Mouse (Mus musculus) kidney, postnatal 0 days (tissue): ENCODE results near the gene Ugt1a6a. TPM values are rescaled to one million over a fixed set of nuclear protein-coding genes. Genes with fewer than 3 reads are reported as not detected.

Experiments
- ATAC-seq: fragments of 200-750 bp; cut with Nextera tagmentation; replicated peaks from 2 replicates; pipeline ENCODE4 v1.8.0; 2017; ENCODE audit warnings: low read depth, moderate number of reproducible peaks, moderate TSS enrichment, moderate library complexity; ENCODE audit not compliant: low FRiP score
- DNase-seq: peaks from one replicate; pipeline ENCODE4 v3.0.0-alpha.2; 2016; ENCODE audit warnings: low spot score
- H3K27ac ChIP-seq: fragments of 300-500 bp; sonication (generic); 2 replicates; pipeline ENCODE4 v1.5.1; 2014; ENCODE audit warnings: mild to moderate bottlenecking
- H3K27me3 ChIP-seq: fragments of 300-500 bp; sonication (generic); 2 replicates; pipeline ENCODE4 v1.6.1; 2014; ENCODE audit warnings: low read length, mixed read lengths; ENCODE audit not compliant: insufficient read depth
- H3K36me3 ChIP-seq: fragments of 300-500 bp; sonication (generic); 2 replicates; pipeline ENCODE4 v1.6.1; 2014; ENCODE audit warnings: low read length, mixed read lengths; ENCODE audit not compliant: insufficient read depth
- H3K4me1 ChIP-seq: fragments of 300-500 bp; sonication (generic); replicated peaks from 2 replicates; pipeline ENCODE4 v1.6.1; 2014; ENCODE audit warnings: antibody characterized with exemption, low read length, mixed read lengths; ENCODE audit not compliant: insufficient read depth
- H3K4me2 ChIP-seq: fragments of 300-500 bp; sonication (generic); 2 replicates; pipeline ENCODE4 v1.6.1; 2014; ENCODE audit warnings: mild to moderate bottlenecking, low read length, moderate library complexity, mixed read lengths
- H3K4me3 ChIP-seq: fragments of 300-500 bp; sonication (generic); replicated peaks from 2 replicates; pipeline ENCODE4 v1.5.1; 2014; ENCODE audit warnings: low read depth, low read length
- H3K9ac ChIP-seq: fragments of 300-500 bp; sonication (generic); 2 replicates; pipeline ENCODE4 v1.6.1; 2014; ENCODE audit warnings: low read depth, low read length
- H3K9me3 ChIP-seq: fragments of 300-500 bp; sonication (generic); replicated peaks from 2 replicates; pipeline ENCODE4 v1.6.1; 2016; ENCODE audit warnings: low read length, inconsistent platforms, mixed read lengths
- CTCF ChIP-seq: IDR thresholded peaks from 2 replicates; pipeline ENCODE4 v1.5.1; 2016; ENCODE audit warnings: antibody characterized with exemption, low read depth, mild to moderate bottlenecking, moderate library complexity
- WGBS: fragments of 180-500 bp; shearing (Covaris S2); extraction: QIAGEN DNeasy Blood & Tissue Kit; methylation state at CpG from one replicate; pipeline ENCODE4 v1.1.7; 2014; 5-methylcytosine and 5-hydroxymethylcytosine counted together
- polyA plus RNA-seq: library from polyadenylated mRNA; unstranded; fragments of >200 nt; fragmentation: Nextera tagmentation; extraction: Ambion mirVana; gene quantifications from 2 replicates; pipeline ENCODE4 v1.2.1, GENCODE M21; 2015

The Ugt1a6a gene
- polyA plus RNA-seq, 1 experiment from 2014 or later, result 9.3 TPM

- Histone ChIP-seq H3K27me3 (no peaks in the 10 kb centered on the region), H3K4me2 (no peak overlapping the region), H3K9ac (0 out of 2 replicates have a peak overlapping the region, but pooled peaks have one; percentile 0), H3K4me3 (no peak overlapping the region), H3K4me1 (peaks cover 14% of the 10 kb centered on the region), H3K36me3 (peaks cover 48% of the 10 kb centered on the region), H3K27ac (peak overlapping the region; percentile 0; the same call in 1 of the 2 replicates), H3K9me3 (no peaks in the 10 kb centered on the region)
- TF ChIP-seq CTCF, result no peak
- ATAC-seq (peak; percentile 1; the same call in 1 of the 2 replicates), DNase-seq (no peak)
- WGBS, result 69% methylated on average over 4 of the region's 4 CpGs
Measured at GRCm38 (mm10) chr1:88259643-88260024, 125.0 kb downstream of the Ugt1a6a start.

- peaks cover 53% of the 10 kb centered on the region for H3K36me3 ChIP-seq
- WGBS, result 70% methylated on average over 6 of the region's 6 CpGs
- no peak for DNase-seq
Measured at GRCm38 (mm10) chr1:88260114-88260513, 125.5 kb downstream of the Ugt1a6a start.

DNA sequence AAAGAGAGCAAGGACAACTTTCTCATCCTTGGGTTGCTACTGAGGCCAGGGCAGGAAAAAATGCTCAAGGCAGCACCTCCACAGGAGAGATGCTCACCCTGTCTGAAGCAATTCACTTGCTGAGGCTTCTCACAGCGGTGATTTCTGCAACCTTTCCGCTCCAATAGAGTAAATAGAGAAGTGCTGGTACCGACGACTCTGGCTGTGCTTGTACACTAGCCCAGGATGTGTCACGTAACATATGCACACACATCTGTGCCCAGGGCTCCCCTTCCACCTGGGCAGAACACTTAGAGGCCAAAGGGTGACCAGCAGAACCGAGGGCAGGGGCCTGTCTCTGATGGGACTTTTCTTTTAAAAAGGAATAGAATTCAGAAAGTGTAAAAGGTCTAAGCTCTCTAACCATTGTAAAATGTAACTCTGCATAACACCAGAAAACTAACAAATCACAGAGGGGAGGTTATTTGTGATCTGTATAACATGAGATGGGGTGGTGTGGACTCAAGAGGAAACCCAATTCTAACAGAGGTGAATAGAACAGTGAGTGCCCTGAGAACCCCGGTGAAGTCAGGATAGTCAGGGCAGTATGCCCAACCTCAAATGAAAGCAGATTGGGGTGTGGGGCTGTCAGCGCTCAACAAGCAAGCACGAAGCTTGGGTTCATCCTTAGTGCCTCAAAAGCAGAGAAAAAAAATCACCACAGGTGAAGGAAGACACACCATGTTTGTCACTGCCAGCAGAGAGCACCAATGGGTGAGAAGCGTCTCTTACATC, 126.2 kb downstream of the Ugt1a6a start:
- Histone ChIP-seq H3K36me3 (peaks cover 60% of the 10 kb centered on the region), H3K9me3 (no peaks in the 10 kb centered on the region), H3K4me3 (no peak overlapping the region), H3K4me1 (peaks cover 14% of the 10 kb centered on the region), H3K4me2 (no peak overlapping the region), H3K27me3 (no peaks in the 10 kb centered on the region), H3K9ac (0 out of 2 replicates have a peak overlapping the region, but pooled peaks have one; percentile 1), H3K27ac (no peak overlapping the region)
- no peak for TF ChIP-seq CTCF
- no peak for DNase-seq
- ATAC-seq, result no peak
- WGBS, result 79% methylated on average over 10 of the region's 10 CpGs

More at GRCm38 (mm10) chr1:88260114-88260513, 125.5 kb downstream of the Ugt1a6a start:
- Histone ChIP-seq H3K4me3 (no peak overlapping the region), H3K4me2 (no peak overlapping the region), H3K27me3 (no peaks in the 10 kb centered on the region), H3K9ac (0 out of 2 replicates have a peak overlapping the region, but pooled peaks have one; percentile 1), H3K9me3 (no peaks in the 10 kb centered on the region), H3K4me1 (peaks cover 14% of the 10 kb centered on the region), H3K27ac (no peak overlapping the region)
- 0 out of 2 replicates have a peak, but pooled peaks have one; percentile 9 for ATAC-seq
- TF ChIP-seq CTCF, result no peak

DNA sequence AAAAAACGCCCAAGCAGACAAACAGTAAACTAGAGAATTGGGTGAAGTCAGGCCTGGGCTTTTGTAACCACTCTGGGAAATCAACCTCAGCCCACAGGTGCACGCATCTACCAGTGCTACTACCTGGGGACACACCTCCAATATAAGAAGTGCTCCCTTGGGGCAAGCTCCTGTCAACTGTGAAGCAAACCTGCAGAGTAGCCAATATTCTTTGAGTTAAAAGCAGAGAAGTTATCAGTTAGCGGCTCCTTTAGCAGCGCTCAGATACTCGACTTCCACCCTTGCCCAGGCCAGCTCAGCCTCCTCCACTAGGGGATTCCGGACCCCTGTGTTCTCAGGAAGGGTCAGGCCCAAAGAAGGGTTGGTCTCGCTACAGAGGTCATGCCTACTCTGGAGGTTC, 127.1 kb downstream of the Ugt1a6a start:
- ATAC-seq, result no peak
- Histone ChIP-seq H3K9me3 (no peaks in the 10 kb centered on the region), H3K4me1 (peaks cover 14% of the 10 kb centered on the region), H3K4me3 (no peak overlapping the region), H3K27ac (no peak overlapping the region), H3K9ac (no peak overlapping the region), H3K27me3 (no peaks in the 10 kb centered on the region), H3K36me3 (peaks cover 69% of the 10 kb centered on the region), H3K4me2 (no peak overlapping the region)
- DNase-seq, result no peak
- WGBS, result 82% methylated on average over 7 of the region's 7 CpGs
- TF ChIP-seq CTCF, result no peak

DNA sequence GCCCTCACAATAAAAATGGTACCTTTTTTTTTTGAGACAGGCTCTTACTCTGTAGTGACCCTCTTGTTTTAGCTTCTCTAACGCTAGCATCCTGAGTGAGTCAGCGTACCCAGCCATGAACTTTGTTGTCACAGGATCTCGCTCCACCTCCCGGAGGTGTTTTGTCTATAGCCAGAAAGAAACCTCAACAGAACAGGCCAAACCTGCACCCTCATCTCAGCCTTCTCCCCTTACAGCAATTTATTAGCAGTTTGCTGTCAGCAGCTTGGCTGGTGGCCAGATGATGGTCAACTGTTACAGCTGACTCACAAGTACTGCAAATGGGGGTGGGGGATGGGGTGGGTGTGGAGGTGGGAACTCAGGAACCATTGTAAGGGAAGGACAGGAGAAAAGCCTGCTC, 127.6 kb downstream of the Ugt1a6a start:
- no peaks in the 10 kb centered on the region for H3K9me3 ChIP-seq
- peaks cover 74% of the 10 kb centered on the region for H3K36me3 ChIP-seq
- H3K9ac ChIP-seq, result no peak overlapping the region
- 46% methylated on average over 4 of the region's 4 CpGs for WGBS
- no peak overlapping the region for H3K4me2 ChIP-seq
- TF ChIP-seq CTCF, result no peak
- DNase-seq (peak; percentile 84), ATAC-seq (0 out of 2 replicates have a peak, but pooled peaks have one; percentile 4)
- H3K4me3 ChIP-seq, result no peak overlapping the region
- H3K27me3 ChIP-seq, result no peaks in the 10 kb centered on the region
- peaks cover 14% of the 10 kb centered on the region for H3K4me1 ChIP-seq
- no peak overlapping the region for H3K27ac ChIP-seq

GRCm38 (mm10) chr1:88262961-88263360, 128.4 kb downstream of the Ugt1a6a start:
- Histone ChIP-seq H3K4me1 (peaks cover 14% of the 10 kb centered on the region), H3K27ac (no peak overlapping the region), H3K9ac (no peak overlapping the region), H3K4me2 (no peak overlapping the region), H3K27me3 (no peaks in the 10 kb centered on the region), H3K9me3 (no peaks in the 10 kb centered on the region), H3K36me3 (peaks cover 81% of the 10 kb centered on the region), H3K4me3 (no peak overlapping the region)
- DNase-seq (no peak), ATAC-seq (no peak)
- 73% methylated on average over 6 of the region's 6 CpGs for WGBS
- no peak for TF ChIP-seq CTCF
